Mouse (Mus musculus): Measurements from ENCODE around the gene Atp2b1.
A peak's percentile ranks its signal among the peaks of the same experiment; 100 is the strongest.

DNA sequence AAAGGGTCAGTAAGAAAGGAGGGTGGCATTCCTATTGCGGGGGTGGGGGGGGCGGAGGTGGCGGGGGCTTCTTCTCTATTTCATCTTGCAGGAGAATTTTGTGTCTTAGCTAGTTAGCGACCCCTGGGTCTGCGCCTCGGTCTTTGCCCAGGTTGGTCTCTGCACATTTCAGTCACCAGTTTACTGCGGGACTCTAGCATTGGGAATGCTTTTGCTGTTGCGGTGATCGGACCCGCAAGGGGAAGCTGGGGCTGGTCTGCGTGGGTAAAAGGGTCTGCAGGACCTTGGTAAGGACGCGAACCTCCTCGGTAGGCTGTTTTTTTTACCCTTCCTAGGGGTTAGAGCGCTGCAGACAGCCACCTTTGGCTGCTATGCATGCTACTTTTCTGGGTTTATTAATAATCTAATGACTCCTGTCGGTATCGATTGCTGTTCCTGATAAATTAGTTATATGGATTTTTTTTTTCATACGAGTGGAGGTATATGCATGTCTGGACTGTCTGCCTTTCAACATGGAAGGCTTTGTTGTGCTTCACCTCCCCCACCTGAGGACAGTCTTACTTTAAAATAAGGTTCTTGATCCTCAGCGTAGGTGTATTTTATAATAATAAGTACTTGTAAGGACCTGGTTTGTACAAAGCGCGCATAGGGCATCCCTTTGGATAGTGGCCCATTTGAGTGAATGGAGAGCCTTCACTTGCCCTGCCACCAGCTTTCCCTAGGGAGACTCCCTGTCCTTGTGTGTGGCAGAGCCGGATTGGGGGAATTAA lies 2.0 kb downstream of the Atp2b1 start:
- TF ChIP-seq MXI1 (IDR thresholded peaks at IDR 0.05; ENCODE audit: low read depth, low read length) (no peak), MEF2A (IDR thresholded peaks at IDR 0.05; ENCODE audit: borderline replicate concordance, low read depth, low read length) (no peak), CHD1 (IDR thresholded peaks at IDR 0.05; ENCODE audit: low read depth, low read length) (no peak), EP300 (IDR thresholded peaks at IDR 0.05; ENCODE audit: low read length) (no peak), SIN3A (IDR thresholded peaks at IDR 0.05; ENCODE audit: low read length) (peak; percentile 39; the same call in 1 of the 2 replicates), ZC3H11A (IDR thresholded peaks at IDR 0.05; ENCODE audit: low read depth, low read length) (no peak), POLR2A (IDR thresholded peaks at IDR 0.05; ENCODE audit: low read depth, low read length) (no peak), ZNF384 (IDR thresholded peaks at IDR 0.05; ENCODE audit: low read depth, low read length) (no peak), USF2 (conservative IDR thresholded peaks at IDR 0.05; ENCODE audit: low read depth, low read length) (no peak), CTCF (conservative IDR thresholded peaks at IDR 0.05 in 1 of 2, IDR thresholded peaks at IDR 0.05 in 1 of 2; ENCODE audit: low read depth in 2 of 2, low read length in 2 of 2) (no peak; a peak in 1 of 4 replicates), POLR2AphosphoS2 (IDR thresholded peaks at IDR 0.05; ENCODE audit: low read depth, low read length) (no peak), RCOR1 (conservative IDR thresholded peaks at IDR 0.05; ENCODE audit: low read depth, low read length) (no peak), KAT2A (IDR thresholded peaks at IDR 0.05; ENCODE audit: insufficient replicate concordance, low read length) (no peak)

All from CH12.LX (cell line).